Mouse (Mus musculus) G1E-ER4 (cell line): Measurements from ENCODE around the gene Rreb1. TPM values are rescaled to one million over a fixed set of nuclear protein-coding genes. Genes with fewer than 3 reads are reported as not detected.

ENCODE experiments used
- GATA1 ChIP-seq: IDR thresholded peaks from one replicate; pipeline ENCODE4 v1.8.0; 2012; ENCODE audit warnings: low read length, inconsistent platforms
- polyA plus RNA-seq: library from polyadenylated mRNA; stranded (reverse); fragments of >175 nt; gene quantifications from 2 replicates; pipeline ENCODE4 v1.2.3, GENCODE M21; 2012

Rreb1 gene
- polyA plus RNA-seq, 1 experiment: 80.2 TPM

DNA sequence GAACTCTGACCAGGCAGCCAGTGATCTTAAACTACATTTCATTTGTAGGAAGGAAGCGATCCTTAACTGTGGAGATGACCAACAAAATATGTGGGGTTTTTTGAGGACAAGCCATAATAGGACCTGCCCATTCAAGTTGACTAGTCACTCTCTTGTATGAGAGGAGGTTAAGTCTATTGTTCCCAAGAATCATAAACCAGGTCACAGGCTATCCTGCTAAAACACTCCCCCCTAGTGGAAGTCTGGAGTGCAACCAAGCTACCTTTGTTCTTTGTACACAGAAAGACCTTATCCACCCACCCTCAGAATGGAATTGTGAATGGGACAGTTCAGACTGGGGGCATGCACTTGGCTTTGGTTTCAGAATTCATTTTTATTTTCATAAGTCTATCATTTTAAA, 166.1 kb downstream of the Rreb1 start:
- TF ChIP-seq GATA1: no peak

DNA sequence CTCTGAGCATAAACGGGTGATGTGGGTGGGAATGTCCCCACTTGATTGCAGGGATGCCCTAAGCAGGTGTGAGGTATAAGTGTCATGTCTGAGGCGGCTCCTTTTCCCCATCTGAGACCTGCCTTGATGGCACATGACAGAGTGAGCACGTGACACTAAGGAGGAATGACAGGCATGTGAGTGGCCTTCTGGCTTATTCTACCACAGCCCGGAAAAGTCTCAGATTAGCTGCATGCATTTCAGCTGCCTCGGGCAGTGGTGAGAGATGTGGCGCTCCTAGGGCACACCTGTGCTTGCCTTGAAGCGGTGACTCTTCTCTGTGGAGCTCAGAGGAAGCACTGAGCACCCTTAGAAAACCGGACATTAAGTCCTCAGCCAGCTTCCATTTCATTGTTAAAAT, 167.2 kb downstream of the Rreb1 start:
- no peak for TF ChIP-seq GATA1

DNA sequence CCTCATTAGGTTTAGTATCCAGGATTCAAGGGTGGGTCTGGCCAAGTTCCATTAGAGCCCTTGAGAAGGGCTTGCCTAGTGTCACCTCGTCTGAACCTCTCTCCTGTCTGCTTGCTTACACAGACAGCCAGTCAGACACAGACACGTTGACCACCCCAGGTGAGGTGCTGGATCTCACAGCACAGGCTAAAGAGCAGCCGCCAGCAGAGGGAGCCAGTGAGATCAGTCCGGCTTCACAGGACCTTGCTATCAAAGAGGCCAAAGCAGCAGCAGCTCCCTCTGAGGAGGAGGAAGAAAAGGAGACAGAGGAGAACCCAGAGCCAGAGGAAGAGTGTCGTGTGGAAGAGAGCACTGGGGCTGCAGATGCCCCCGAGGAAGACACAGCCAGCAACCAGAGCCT, 168.5 kb downstream of the Rreb1 start:
- no peak for TF ChIP-seq GATA1

DNA sequence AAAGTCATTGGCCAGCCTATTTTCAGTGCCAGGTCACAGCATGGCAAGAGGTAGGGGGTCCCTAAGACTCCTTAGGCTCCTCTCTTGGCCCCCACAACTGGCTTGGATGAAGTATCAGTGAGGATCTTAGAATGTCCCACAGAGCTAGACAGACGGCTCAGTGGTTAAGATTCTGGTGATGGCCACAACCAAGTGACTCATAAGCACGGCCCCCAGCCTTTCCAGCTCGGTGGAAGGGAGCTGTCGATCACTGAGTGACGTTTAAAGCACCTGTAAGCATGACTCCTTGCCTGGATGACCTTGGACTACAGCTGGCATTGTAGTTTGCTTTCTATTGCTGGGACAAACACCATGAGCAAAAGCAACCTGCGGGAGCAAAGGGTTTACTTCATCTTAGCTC, 174.8 kb downstream of the Rreb1 start:
- no peak for TF ChIP-seq GATA1

DNA sequence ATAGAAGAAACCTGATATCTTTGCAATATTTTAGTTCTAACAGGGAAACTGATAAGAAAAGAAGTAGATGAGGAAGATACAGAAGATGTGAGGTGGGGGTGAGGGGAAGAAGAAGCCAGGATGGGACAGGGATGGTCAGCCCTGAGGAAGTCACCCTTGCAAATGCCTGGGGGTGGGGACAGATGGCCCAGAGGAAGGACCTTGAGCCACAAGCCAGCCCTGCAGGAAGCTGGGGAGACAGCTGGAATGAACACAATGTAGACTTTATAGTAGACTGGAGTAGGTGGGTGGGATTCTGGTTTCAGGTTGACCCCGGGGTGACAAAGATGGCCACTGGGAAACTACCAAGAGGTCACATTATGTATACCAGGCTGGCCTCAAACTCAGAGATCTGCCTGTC, 176.1 kb downstream of the Rreb1 start:
- TF ChIP-seq GATA1: no peak

DNA sequence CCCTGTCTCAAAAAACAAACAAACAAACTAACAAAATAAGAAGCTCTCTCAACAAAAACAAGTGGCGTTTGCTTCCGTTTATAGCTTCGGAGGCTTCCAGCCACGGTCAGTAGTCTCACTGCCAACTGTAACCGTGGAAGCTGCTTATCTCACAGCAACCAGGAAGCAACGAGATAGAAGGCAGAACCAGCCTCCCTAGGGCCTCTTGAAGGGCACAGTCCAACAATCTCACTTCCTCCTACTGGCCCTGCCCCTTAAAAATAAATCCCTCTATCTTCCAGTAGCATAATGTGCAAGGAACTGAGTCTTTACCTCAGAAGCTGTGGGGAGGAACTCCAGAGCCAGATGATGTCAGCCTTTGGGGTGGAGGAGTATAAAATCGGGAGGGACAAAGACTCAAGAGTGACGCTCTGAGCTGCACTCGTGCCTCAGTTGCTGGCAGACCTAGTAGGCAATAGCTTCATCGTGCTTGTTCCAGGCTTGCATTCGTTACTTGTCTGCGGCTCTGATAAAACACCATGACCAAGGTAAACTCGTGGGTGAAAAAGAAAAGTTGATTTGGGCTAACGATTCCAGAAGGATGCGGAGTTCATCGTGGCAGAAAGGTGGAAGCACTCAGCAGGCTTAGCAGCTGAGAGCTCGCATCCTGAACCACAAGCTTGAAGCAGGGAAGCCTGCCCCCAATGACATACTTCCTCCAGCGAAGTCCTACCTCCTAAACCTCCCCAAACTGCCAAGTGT, 180.5 kb downstream of the Rreb1 start:
- TF ChIP-seq GATA1: no peak

DNA sequence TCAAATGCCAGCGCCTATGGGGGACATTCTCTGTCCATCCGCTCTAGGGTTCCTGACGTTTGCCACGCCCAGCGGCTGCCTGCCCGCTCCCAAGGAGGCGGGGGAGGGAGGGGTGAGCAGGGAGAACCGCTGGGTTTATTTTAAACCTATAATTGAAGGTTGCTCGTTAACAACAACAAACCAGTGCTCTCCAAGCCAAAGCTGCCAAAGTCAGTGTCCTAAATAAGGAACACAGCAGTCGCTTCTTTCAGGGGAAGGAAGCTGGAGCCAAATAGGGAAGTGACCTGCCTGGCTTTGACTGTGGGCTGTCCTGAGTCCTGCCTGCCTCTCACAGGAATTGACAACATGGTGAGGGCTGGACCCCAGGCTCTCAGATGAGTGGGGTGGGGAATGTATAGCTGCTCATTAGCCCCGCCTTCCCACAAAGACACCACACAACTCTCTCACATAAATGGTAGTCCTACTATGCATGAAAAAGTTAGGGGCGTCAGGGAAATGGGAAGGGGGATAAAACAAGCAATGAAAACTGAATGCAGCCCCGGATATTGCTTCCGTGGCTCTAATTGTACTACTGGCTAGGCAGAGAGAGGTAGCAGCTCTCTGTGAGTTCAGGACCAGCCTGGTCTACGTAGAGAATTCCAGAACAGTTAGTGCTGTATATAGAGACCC, 181.2 kb downstream of the Rreb1 start:
- no peak for TF ChIP-seq GATA1

DNA sequence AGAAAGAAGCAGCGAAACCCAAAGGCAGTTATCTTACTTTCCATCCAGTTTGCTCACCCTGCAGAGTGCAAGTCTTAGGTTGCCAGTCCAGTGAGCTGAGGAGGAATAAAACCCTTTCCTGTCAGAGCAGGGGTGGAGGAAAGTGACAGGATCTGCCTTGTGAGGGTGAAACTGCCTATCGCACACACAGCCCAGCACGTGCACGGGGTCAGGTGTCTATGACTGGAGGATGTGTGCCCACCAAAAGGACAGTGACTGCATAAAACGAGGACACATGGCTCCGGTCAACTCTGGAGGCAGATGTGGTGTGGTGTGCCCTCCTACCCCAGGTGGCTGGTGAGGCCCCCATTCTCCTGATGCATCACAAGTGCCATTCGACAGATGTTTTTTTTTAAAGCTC, 181.7 kb downstream of the Rreb1 start:
- TF ChIP-seq GATA1: no peak

DNA sequence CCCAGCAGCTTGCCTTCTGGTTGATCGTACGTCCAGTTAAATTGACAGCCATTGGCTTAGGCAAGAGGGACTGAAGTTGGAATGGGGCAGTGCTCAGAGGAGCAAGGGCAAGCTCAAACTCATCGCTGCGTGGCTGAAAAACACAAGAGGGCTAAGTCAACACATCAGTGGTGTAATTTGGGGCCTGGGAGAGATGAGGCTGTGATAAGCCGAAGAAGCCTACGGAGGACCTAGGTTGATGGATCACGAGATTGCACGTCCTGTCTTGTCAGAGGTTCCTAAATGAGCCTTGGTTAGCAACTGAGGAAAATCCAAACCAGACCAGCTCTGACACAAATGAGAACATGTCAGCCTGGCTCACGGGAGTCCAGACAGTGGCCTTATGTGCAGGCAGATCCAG, 184.3 kb downstream of the Rreb1 start:
- no peak for TF ChIP-seq GATA1

DNA sequence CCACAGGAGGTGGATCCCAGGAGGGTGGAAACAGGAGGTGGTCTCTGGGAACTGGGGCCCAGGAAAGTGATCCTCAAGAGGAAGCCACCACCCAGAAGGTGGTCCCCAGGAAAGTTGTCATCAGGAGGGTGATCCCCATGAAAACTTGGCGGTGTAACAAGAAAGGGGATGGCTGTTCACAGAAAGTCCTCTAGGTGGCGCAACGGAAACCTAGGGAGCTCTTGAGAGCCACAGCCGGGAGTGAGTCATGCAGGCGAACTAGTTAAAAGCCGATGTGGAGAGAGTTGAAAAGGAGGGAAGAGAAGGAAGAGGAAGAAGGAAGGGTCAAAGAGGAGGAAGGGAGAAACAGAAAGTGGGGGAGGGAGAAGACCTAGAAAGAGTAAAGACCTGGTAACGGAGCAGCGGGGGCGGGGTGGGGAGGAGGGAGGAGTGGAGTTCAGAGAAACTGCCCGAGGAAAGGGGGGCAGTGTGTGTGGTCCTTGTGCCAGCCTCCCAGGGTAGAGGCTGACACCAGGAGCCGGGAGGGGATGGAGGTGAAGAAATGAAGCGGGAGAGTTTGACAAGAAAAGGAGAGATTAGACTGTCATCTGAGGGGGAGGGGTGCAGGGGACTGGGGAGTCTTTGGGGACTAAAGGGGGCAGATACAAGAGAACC, 185.3 kb downstream of the Rreb1 start:
- TF ChIP-seq GATA1: no peak

DNA sequence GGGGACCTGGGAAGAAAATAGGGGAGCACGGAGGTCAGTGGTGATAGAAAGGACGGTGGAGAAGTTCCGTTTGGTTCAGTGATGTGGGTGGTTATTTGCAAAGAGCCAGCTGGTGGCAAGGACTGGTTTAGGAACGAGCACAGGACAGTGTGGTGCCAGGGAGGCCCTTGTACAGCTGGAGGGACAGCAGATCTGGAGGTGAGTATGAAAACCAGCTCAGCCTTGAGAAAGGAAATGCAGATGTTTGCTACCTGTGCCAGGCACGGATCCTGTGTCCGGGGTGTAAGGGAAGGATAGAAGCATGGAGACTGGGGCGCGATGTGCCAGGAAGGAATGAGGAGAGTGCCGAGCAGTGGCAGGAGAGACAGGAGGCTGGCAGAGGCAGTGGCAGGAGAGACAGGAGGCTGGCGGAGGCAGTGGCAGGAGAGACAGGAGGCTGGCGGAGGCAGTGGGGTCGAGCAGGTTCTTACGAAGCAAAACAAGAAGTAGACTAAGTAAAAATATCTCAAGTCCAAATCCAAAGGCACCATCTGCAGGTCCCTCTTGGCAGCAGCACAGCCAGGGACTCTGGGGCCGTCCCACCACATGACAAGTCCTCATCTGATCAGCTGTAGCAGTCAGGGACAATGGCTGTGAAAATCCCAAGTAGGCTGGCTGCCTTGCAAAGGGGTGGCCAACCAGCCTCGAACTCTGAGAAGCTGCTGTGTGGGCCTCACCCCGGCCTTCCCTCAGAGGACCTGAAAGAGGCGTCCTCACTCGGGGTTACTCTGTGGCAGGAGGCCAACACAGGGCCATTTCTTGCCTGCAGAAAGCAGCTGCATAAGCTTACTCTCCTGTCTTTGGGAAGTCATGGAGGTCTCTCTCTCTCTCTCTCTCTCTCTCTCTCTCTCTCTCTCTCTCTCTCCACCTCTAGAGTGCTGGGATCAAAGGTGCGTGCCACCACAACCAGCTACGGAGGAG, 186.2 kb downstream of the Rreb1 start:
- no peak for TF ChIP-seq GATA1

DNA sequence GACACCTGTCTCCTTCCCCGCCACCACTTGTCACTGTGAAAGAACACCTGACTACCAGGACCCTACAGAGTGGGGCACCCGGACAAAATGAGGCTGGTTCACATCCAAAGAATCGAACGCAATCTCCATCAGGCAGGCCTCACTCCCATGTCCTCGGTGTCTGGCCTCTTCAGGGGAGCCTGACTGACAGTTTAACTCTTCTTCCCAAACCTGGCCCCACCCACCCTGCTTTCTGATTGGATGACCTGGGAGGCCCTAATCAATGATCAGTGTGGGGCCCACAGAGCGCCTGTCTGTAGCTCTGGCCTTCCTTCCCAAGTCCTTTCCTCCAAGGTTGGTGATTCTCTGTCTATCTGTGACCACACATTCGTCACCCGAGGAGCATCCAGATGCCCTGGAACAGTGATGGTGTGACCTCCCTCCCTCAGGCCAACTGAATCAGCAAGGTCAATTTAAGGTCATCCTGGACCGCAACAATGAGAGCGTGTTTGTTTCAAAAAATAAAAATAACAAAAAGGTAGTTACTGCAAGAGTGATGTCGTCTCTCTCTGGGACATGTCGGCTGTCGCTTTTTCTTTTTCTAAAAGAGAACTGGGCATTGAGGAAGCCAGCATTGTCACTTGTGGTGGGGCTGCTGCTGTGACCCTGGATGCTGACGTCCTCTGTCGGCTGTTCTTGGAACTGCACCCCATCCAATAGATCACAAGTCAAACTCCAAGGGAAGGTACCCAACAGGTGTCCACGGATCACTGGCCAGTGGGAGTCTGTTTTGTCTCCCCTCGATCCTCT, 187.1 kb downstream of the Rreb1 start:
- no peak for TF ChIP-seq GATA1

DNA sequence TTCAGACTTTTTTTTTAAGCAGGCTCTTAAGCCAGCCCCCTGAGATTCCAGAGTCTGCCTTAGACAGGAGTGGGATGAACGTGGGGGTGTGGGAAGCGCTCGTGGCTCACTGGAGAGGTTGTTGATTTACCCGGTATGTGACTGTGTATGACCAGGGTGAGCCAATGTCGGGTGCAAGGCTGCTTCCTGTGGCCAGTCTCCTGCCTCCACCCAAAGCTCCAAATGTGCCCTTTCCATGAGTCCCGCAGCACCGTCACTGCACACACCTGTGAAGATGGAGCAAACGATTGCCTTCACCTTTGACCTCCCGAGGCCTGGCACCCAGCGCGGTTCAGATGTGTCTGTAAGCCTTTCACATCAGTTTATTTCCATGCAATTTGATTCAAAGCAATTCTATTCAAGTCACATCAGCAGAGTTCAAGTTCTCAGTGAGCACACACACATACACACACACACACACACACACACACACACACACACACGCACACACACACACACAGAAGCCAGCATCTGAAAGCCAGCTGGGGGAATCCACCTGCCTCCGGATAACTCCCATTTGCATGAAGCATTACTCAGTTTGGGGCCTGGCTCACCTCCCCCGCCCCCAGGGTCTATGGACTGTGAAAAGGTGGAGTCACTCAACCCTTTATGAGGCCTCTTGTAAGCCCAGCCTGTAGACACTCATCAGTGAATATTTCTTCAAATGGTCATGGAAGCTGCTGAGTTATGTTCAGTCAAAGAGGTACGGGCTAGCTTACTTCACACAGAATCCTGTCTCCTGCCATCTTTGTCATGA, 188.3 kb downstream of the Rreb1 start:
- no peak for TF ChIP-seq GATA1

DNA sequence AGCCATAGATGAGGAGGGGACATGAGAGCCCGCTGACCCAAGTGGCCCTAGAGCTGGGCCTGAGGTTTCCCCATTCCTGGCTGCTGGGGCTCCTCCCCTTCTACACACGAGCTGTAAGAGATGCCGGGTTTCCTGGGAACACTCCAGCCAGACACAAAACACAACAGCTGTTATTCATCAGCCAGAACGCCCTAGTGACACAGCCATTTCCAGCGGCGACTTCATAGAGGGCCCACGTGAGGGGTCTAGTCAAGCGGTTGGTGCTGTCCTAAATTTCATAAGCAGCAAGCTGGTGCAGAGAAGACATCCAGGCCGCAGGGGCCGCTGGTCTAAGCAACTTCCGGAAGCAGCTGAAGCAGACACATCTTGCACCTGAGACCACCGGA, 188.8 kb downstream of the Rreb1 start:
- TF ChIP-seq GATA1: no peak
